Mouse (Mus musculus) embryo, embryonic 9.5 days (tissue): ENCODE data around the gene Otogl.

Experiments
- DNase-seq: peaks from one replicate; pipeline ENCODE4 v3.0.0-alpha.2; 2017; ENCODE audit errors: extremely low spot score

The Otogl gene

DNA sequence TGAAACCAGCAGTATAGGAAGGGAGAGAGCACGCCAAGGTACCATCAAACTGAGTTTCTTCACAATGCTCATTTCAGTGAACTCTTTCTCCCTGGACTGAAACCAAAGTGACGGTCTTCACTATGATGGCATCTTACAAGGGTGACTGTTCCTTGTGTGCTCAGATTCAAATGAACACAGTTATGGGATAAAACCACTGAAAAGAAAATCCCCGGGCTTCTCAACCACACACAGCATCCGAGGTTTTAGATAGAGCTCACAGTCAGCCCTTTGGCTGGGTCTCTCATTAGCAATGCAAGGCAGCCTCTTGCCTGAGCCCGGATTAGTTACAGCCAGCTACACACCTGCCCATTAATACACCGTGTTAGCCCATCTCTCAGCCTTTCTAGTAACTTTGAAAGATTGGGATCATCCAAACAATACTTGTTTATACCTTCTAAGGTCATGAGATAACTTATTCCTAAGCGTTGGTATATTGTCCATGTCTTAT lies at the start of gene Otogl:
Gene Otogl (minus strand): TSS at position 51 of the 490 bp plus-strand sequence.
- DNase-seq = no peak

DNA sequence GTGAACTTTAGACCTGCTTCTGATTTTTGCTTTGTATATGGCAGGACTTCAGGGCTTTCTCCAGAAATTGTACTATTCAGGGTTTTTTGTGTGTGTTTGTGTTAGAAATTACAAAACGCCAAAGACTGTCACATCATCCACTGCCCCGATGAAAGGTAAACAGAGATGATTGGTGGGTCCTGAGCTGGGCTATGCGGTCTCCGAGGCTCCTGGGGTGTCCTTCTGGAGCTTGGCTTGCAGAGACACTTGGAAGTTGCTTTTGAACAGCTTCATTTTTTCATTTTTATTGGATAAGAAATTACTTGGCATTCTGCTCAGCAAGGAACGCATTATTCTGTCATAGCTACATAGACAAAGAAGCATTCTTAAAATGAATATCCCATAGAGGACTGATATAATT lies 44.7 kb upstream of the Otogl start:
- DNase-seq = no peak

DNA sequence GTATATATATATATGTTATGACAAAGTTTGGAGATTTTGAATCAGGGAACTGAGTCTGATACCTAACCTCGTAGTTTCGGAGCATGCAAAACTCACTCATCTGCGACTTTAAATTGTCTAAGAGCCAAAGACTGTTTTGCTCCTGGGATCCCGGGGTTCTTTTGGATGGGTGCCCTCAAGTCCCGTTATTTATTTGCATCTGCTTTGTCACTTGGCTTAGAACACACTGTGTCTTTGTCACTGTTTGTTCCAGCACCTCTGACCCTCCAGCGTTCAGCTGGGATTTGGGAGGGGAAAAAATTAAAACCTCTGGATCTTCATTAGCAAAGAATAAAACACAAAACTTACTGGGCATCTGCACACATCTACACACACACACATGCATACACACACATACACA lies 42.5 kb upstream of the Otogl start:
- DNase-seq = no peak

DNA sequence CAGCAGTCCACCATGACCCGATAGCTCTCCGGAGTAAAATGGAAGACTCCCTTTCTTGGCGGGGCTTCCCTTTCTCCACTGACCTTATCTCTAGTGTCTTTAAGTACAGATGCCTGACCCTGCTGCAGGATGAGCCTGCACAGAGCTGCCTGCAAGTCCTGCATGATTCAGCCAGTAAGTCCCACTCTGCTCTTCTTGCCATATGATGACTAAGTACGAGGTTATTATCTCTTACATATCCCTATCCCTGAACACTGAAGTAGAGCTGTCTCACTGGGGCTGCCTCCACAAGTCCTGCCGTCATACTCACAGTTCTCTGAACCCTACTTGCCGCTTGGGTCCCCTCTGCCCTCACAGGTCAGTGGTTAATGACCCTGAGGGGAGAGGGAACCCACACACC lies 39.7 kb upstream of the Otogl start:
- DNase-seq = no peak

DNA sequence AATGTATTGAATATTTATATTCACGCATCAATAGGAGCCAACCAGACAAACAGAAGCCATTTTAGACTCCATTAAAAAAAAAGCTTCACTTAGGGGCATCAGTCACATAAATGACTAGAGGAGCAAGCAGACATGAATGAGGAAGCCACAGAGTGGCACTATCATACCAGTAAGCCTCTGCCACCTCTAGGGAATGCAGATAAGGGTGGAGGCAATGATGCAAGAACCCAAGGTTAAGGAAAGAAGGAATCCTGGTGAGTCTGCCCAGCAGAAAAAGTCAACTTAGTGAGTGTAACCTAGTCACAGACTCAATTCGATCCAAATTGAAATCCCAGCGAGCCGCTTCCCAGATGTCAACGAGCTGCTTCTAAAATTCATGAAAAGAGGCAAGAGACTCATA lies 38.0 kb upstream of the Otogl start:
- no peak for DNase-seq

DNA sequence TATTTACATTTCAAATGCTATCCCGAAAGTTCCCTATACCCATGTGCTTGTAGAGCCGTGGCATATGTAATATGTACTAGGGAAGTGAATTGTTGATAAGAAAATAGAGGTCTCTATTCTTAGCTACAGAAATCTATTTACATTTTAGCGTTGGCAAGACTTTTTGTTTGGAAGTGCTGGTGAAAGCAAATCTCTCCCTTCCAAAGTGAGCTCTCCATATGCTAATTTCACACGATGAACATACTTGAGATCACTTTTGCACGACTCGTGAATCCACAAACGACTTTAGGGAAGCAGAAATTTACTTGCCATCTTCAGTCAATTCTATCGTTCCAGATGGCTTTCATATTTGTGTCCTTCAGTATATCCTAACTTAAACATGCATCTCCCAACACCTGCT lies 36.7 kb upstream of the Otogl start:
- DNase-seq = no peak

DNA sequence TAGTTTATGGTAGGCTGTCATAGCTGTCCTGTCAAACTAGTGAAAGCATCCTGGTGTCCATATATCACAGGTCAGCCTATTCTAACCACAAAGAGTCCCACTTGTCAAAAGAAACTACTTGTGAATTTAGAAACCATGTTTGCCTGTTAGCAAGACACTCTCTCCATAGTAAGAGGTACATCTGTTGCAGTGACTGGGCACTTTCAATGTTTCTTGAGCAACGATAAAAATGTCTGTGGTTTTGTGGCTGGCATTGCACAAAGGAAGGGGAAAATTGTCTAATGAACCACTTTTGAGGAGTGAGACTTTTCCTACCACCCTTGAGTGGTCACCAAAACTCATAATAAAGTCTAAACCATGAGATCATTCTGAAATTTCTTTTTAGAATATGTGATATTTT lies 36.1 kb upstream of the Otogl start:
- DNase-seq = no peak

DNA sequence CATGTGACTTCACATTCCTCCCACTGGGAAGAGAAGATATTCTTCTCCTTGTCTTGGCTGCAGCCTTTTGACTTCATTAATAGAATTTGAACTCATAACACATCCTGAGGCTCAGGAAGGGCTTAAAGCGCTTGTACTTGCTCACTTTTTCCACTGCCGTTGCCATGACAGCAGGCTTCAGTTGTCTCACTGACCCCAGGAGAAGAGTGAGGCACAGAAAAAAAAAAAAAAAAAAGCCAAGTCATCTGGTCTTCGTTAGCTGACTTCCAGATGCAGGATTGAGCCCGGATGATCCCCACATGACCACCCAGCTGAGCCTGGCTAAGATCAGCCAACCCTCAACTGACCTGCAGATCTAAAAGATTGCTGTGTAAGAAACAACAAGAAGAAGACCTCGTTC lies 34.4 kb upstream of the Otogl start:
- peak; percentile 32 for DNase-seq

DNA sequence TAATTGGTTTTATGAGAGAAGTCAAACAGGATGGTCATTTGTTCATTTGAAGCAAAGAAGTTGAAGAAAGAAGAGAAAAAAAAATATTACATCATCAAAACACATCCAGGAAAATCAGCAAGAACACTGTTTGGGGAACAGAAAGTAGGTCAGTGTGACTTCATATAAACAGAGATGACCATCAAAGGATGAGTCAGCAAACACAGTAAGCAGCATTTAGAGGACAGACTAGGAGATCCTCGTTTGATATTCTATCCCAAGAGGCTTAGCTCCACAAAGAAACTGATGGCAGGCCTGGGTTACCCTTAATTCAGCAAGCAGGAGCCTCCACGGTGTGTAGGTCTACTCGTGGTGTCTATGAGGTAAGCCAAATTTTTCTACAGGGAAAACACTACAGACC lies 31.9 kb upstream of the Otogl start:
- DNase-seq = no peak

DNA sequence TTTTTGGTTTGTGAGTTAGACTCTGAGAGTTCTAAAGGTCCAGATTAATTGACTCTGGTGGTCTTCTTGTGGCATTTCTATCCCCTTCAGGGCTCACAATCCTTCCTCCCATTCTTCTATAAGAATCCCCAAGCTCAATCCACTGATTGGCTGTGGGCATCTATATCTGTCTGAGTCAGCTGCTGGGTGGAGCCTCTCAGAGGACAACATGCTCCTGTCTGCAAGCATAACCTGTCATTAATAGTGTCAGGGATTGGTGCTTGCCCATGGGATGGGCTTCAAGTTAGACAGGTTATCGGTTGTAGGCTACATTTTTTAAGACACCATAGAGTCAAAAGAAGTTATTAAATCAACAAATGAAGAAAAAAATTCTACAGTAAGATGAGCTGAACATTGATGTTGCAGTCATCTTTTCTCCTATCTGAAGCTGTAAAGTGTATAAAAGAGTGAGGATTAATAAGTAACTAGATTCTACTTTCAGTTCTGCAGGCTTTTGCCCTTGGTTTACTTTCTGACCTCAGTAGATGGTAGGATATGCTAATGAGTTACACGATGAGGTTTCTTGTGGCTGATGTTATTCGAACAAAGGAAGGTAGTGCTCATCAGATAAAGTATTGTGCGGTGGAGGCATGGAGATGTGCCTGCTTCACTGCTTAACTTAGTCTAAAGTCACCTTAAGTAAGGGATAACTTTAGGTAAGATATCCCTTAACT lies 29.4 kb upstream of the Otogl start:
- DNase-seq = no peak

DNA sequence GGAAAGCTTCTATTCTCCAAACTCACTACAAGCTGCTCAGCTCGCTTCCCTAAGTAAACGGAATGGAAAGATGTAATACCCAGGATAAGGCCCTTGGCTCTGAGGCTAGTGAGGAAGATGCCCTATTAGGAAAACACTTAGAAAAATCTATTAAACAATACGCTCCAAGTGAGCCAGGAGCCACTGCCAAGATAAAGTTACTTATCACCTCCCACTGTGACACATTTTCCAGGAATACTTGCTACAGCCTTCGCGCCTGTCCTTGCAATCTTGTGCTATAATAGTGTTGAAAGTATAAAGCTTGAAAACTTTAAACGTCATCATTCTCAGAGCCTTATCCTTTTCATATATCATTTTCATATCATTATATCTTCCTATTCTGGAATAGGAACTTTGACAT lies 28.4 kb upstream of the Otogl start:
- no peak for DNase-seq

DNA sequence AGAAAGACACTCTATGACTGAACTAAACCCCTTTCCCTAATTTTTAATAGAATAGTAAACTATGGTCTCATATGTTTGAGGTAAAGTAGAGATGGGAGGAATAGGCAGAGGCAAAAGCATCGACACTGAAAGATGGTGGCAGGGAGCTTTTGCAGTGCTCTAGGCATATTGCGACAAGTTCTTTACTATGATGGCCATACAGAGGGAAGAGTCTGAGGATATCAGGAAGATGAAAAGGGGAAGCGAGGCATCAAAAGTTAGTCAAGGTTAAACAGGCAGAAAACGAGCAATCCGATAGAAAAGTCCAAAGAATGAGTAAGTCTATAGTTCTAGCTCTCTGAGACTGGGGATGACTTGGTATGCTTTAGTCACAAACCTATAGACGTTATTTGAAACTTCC lies 27.9 kb upstream of the Otogl start:
- DNase-seq = no peak

DNA sequence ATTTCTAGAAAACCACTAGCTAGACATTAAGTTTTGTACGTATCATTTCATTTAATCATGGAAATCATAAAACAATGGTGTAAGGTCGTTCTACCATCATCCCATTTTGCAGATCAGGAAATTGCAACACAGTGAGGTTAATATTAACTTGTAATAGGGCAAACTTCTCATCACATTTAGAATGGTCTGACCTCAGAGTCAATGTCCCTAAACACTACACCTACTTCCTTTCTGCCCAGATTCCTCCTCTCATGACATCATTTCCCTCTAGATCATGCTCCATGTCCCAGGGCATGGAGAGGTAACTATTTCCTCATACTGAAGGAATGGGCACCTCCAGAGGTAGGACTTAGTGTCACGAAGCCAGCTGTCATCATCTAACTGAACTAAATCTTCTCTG lies 22.1 kb upstream of the Otogl start:
- DNase-seq = no peak

DNA sequence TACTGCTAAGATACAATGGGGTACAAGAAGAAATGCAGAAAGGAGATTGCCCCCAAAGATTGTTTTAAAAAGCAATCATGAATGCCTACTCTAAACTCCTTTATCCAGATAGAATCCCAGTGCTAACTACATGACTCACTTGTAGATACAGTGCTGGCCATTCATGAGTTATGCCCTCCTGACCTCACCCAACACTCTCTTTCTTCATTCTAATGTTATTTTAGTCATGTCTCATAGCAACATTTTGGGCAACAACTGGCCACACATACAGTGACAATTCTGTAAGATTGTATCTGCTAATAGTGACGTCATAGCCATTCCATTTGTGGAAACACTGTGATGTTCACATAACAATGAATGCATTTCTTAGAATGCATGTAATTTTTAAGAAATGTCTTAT lies 21.6 kb upstream of the Otogl start:
- DNase-seq = no peak

DNA sequence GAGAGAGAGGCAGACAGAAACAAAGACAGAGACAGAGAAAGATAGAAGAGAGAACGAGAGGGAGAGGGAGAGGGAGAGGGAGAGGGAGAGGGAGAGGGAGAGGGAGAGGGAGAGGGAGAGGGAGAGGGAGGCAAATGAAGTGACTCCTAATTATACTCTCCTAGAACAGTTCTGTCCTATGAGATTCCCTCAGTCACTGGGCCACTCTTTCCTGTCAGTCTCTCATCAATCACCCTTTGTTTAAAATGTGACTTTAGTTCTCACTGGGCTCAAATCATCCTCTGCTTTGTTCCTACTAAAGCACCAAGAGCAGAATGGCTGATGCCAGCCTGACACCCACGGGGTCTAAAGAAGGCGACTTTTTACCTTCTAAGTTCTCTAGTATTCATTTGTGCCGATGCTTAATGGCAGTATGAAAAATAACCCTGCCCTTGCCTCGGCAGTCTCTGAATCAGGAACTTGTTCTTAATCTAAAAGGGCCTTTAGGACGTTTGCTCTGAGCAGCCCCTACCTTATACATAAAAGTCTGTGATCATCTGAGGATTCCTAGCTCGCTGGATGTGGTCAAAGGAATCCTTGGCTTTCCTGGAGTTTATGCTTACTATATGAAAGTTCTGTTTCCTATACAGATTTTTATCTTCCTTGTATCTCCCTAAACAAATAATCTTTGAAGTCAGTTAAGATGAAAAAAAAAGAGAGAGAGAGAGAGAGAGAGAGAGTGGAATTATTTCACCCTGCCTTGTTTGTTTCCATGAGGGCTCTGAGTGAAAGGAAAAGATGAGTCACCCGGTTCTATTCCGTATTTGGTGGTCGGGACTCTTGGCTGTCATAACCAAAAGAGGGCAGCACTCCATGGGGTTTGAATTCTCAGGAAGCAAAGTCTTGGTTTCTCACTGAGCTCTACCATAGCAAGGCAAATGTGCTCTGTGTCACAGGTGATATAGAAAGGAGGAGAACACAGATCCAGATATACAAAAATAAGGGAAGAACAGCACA lies 20.2 kb upstream of the Otogl start:
- DNase-seq = peak; percentile 22

DNA sequence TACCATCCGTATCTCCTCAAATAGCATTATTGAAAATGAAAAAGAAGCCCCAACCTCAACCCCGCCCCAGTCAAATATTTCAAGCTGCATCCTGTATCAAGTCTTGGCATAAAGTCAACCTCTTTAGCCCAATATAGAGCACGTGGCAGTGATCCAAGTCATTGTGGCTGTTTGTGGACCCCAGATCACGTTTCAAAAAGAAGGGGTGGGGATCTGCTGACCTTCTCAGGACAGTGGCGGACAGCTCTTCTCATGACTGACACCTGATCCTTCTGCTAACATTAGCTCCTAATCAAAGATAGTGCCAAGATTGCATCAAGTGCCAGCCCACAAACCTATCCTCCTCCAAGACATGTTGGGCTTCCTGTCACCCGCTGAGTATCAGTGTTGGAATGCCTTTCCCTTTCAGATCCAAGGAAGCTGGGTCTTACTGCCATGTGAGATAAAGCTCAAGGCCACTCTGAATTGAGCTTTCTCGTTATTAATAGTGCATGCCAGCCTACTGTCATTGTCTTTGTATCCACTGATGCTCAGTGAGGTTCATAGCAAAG lies 18.6 kb upstream of the Otogl start:
- DNase-seq = no peak

DNA sequence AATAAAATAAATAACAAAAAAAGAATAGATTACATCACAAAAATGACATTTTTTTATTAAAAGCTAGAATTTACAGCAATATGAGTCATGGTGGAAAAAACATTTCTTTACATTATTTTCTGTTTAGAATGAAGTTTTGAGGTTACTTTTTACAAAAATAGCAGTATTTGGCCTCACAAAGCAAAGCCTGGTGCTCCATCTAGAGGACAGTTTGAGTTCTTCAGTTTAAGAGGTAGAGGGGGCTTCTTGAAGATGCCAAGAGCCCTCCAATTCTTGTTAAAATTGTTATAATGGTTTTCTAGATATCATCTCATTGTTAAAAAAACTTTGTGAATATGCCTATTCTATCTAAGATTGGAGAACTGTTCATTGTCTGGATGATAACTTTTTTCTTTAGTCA lies 13.4 kb upstream of the Otogl start:
- DNase-seq = no peak

DNA sequence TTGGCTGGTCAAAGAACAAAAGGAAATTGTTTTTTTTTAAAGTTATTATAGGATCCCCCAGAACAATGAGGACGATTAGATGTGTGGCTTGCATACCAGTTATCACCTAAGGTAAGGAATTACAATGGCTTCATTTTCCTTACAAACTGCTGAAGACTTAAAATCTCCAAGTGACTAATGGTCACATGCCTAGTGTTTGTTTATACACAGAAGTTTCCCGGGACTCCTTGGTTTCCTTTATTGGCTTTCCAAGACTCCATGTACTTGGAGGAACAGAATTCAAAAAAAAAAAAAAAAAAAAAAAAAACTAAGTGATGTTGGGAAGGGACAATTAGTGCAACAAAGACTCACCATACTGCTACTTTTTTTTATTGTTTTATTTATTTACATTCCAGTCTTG lies 11.9 kb upstream of the Otogl start:
- no peak for DNase-seq

DNA sequence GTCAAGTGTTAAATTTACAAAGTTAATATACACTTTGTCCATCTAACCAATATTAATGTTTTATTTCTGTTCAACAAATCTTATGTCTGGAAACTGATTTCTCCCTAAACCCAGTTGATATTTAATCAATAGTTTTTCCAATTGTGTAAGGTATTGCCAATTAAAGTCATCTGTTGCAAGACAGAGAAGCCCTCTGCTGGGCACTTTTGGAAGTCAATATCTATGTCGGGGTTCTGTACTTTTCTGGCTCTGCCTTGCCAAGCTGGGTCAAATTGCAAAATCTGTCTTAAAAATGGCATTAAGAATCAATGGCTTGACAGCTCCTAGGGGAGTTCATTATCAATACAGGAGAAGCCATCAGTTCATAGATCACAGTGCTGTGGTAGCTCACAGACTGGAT lies 10.8 kb upstream of the Otogl start:
- DNase-seq = no peak

DNA sequence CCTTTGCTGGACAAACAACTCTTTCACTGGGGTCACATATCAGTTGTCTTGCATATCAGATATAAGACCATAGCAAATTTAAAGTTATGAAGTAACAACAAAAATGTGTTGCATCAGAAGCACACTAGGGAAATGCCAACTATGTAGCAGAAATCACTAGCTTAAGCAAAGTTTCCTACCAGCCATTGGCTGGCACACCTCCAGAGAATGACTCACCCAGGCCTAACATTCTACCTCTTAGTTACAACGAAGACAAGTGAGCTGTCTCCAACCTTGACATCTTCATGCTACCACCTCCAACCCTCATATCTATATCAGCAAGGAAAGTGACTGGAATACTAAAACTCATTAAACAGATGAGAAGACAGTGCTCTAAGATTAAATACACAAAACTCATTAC lies 9.6 kb upstream of the Otogl start:
- no peak for DNase-seq

DNA sequence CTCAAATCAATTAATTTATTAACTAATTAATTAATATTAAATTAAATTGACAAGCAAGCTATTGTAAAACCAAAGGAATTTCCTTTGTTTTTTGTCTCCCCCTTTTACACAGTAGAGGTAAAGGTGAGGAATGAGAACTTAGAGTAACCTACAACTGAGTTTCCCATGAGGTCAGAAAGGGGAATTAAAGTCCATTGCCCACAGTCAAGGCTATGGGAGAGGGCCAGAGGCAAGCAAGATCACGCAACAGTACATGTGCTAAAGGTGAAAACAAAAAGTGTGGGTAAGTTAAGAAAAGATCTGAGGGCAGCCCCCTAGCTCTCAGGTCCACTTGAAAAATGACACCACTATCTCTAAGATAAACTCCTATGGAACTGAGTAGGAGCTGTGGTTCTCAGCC lies 9.2 kb upstream of the Otogl start:
- no peak for DNase-seq

DNA sequence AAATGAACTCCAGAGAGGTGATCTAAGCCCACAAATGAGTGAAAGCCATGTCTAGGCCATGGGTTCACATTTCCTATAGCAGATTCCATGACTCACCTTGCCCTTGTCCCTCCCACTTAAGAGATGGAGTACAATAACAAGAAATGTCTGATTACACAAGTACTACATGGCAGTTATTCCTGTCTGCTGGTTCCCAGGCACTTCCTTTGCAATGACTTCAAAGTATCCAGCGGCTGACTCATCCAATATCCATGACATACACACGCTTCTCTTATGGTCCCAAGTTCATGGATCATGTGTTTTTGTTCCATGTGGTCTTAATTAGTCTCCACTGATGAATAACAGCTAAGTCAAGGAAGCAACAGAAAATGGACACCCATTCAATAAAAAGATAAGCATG lies 1.1 kb upstream of the Otogl start:
- DNase-seq = no peak

DNA sequence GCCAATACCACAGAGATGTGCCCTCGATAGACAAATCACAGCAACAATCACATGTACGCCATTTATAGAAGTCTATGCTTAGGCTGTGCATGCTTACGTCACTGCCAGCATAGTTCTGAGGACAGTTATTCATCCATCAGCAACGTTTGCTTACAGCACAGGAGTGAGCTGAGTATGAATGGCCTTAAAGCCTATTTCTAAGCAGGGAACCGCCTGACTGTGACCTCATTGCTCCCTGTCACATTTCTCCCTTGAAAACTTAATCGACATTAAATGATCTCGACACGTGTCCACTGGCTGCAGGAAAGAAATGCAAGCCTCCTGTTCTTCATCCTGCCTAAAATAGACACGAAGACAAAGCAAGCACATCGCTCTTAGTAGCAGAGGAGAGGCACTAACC lies 5.5 kb downstream of the Otogl start:
- no peak for DNase-seq
